Mouse (Mus musculus) cerebellum, postnatal 4 days (tissue): ENCODE measurements around the gene Akap7.
"Not testable (repeated sequence)": the region's sequence is repeated elsewhere in the genome, so short reads cannot be mapped to it uniquely, and the experiment has no call there.

Experiments used
- DNase-seq, 2 experiments: peaks; one replicate each; pipeline ENCODE4 v3.0.0; 2022; ENCODE audit warnings: low spot score in 2 of 2, mixed read lengths in 1 of 2

Gene Akap7

DNA sequence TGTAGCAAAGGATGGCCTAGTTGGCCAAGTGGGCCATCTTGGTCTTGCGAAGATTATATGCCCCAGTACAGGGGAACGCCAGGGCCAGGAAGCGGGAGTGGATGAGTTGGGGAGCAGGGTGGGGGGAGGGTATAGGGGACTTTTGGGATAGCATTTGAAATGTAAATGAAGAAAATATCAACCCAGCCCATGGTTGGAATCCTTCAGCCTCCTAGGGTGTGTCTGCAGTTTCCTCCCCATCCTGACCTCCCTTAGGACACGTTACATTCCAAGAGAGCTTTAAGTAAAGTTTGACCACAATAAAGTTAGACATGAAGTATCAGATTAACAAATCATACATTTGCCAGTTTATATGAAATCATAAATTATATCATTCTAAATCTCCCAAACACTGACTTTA, 116.5 kb downstream of the Akap7 start:
- no peak for DNase-seq

DNA sequence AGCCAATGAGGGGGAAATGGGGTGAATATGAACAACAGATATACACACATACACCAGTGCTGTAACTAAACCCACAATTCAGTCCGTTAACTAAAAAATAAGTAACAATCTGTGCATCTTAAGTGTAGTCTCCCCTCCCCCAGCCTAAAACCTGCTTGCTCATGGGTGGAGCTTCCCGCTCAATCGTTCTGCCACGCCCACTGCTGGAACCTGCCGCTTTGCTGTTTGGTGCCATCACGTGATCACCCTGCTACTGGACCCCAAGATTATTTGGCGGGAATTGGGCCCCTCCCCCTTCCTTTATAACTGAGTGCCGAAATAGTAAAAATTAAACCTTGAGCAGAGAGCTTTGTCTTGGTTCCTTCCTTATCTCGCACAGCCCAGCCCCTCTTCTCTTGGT, 121.4 kb downstream of the Akap7 start:
- not testable (repeated sequence) for DNase-seq

GRCm38 (mm10) chr10:25185691-25186090, 122.0 kb downstream of the Akap7 start:
- DNase-seq = no peak

DNA sequence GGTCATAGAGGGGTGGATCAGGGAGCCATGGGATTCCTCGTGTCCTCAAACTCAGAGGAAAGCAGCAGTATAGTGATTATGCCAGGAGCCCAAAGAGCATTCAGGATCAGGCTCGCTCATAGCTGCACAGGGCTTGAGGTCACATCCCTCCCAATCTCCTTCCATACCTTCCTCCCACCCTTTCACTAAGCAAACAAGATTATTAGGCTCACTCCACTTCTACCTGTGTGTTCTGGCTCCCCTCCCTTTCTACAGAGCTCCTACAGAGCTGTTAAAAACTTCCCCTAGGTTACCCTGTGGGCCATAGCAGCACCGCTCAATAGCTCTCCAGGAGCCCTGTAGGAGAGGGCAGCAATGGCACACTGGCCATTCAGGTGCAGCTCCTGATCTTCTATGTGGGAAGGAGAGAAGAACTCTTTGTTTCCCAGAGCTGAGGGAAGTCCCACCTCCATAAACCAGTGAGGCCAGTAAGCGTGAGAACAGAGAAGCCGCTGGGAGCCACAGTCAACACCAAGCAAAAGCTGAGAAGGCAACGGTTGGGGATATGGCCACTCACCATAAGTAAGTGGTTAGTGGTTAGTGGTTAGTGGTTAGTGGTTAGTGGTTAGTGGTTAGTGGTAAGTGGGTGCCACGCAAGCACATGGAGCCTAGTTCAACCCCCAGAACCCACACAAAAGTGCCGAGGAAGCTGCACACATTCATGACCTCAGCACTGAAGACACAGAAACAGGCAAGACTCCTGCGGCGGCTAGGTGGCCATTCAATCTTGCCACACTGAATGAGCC, 122.7 kb downstream of the Akap7 start:
- no peak for DNase-seq

DNA sequence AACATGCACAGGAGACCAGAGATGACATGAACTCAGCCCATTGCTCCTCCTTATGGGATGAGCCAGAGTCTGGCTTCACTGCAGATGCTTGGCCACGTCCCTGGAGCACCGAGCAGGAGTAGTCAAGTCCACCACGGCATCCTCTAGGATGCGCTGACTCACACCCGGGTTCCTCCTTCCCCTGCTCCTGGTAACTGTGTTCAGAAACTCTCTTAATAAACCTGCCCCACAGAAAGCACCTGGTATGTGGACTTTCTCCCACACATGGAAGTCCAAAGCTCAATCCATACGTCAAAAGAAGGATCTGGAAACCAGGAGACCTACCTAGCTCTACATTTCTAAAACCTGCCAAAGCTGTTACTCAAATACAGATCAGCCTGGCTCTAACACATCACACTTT, 124.4 kb downstream of the Akap7 start:
- DNase-seq = no peak

GRCm38 (mm10) chr10:25179030-25179429, 128.6 kb downstream of the Akap7 start:
- no peak for DNase-seq

GRCm38 (mm10) chr10:25177270-25177669, 130.4 kb downstream of the Akap7 start:
- DNase-seq = no peak

GRCm38 (mm10) chr10:25174872-25175271, 132.8 kb downstream of the Akap7 start:
- DNase-seq = no peak

GRCm38 (mm10) chr10:25167365-25168194, 140.1 kb downstream of the Akap7 start:
- no peak for DNase-seq

DNA sequence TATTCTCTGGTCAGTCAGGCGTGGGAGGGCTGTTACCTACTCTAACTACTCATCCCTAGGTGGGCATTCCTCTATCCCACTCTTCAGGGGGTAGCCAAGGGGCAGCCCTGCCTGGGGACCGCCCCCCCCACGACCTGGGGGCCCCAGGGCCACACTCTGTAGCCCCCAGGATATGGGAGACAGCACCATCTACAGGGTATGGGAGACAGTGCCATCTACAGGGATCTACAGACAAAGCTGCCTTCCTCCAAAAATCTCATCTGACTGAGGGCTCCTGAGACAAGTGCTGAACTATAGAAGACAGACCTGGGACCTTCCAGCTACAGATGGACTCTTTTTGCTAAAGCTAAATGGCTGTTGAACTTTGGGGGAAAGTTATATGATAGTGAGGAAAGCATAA, 144.2 kb downstream of the Akap7 start:
- DNase-seq = not testable (repeated sequence)

DNA sequence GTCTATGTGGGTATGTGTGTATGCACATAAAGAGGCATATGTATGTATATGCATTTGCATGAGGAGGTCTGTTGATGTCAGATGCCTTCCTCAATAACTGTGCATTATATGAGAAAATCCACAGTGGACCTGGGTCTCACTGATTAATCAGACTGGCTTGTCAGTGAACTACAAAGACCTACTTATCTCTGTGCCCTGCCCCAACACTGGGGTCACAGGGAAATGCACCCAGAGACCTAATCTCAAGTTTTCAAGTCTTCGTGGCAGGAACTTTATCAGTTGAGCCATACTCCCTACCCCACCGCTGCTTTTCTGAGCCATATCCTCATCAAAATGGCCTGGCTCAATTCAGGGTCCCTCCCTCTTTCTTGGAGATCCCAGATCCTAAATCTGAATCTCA, 146.0 kb downstream of the Akap7 start:
- DNase-seq = no peak

- no peak for DNase-seq
These were observed 149.0 kb downstream of the Akap7 start for GRCm38 (mm10) chr10:25158651-25159050.

- DNase-seq = no peak
These were observed 150.3 kb downstream of the Akap7 start for GRCm38 (mm10) chr10:25157339-25157738.

DNA sequence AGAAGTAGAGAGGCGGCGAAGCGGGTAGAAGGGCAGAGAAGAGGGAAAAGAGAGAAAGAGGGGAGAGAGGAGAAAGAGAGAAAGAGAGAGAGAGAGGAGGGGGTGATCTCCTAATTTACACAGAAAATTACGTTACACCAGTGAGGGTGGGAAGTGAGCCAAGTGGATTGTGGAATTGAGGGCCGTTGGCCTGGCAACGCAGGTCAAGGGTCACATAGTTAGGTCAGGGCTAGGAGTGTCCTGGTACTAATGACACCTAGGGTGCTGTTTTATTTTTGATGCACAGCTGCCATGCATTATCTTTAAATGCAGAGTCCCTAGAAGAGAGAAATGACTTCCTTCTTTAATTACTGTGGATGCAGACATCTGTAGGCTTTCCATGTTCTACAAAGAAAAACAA, 153.4 kb downstream of the Akap7 start:
- DNase-seq = no peak

DNA sequence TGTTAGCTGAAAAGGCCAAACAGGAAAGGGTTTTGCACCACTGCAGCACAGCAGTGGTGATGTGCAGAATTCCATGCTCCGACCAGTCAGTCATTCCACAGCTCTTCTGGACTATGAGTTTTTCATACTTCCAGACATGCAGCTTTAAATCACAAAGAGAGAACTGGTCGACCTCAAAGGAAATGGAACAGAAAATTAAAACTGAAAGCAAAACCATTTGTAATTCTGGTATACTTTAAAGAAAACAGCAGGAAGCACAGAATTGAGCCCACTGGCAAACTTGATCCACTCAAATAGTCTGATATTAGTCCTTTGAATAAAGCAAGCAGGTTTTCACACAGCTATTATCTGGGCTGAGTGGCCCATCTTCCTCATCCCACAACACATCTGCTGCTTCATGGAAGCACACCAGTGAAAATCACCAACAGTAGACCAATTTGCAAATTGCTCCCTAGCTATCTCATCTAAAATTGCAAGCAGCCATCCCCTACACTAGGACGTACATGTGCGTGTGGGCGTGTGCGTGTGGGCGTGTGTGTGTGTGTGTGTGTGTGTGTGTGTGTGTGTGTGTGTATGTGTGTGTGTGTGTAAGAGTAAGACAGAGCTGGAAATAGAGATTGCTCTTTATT, 156.4 kb downstream of the Akap7 start:
- DNase-seq = no peak

DNA sequence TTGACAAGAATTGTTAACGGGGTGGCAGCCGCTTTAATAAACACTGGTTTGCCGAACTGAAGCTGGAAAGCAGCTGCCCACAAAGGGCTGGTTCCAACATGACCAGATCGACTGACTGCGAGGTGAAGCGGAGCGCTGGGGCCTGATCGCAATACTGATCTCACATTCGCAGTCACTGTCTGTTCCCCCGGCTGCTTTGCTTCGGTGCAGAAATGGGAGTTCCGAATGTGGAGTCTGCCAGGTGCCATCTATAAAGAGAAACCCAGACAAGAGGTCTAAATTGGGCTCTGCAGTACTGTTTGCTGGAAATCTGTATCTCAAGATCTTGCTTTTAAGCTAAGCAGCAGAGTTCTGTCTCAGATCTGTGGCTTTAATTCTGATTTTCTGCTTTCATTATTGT, 161.8 kb downstream of the Akap7 start:
- no peak for DNase-seq

DNA sequence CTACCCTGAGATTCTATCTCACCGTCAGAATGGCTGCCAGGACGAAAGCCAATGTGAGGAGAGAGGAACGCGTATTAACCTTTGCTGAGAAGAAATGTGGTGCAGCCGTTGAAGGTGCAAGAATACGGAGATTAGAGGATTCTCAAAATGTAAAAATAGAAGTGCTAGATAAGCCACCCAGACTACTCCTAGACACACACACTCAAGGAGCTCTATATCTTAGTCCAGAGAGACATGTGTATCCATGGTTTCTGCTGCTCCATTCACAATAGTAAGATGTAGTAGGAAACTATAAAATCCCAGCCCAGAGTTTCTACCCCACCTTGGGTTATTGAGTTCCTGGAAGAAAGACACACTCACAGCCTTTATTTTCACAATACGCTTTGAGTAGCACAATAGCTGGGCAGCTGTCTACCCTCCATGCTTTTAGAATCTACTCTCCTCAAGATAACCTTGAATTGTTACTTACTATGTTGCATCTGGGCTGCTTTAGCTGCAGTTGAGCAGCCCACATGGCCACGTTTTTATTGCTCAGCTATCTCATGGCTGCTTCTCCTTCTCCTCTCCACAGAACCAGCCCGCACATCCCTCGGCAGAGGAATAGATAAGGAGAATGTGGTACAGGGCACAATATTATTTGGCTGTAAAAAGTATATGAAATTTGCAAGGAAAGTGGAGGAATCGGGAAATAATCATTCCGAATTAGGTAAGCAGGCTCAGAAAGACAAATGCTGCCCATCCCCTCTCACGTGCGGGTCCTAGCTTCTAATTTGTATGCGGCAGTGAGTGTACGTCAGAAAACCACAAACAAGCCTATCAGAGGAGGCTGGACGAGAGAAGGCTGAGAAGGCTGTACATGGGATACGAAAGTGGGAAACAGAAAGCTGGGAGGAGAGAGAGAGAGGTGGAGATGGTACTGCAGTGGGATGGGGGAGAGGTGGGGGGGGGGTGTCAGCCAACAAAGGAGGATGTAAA, 162.6 kb downstream of the Akap7 start:
- no peak for DNase-seq

GRCm38 (mm10) chr10:25141781-25142180, 165.9 kb downstream of the Akap7 start:
- no peak for DNase-seq

- peak in 1 of 2 experiments; percentile 53 for DNase-seq
These were observed 167.4 kb downstream of the Akap7 start for GRCm38 (mm10) chr10:25140155-25140755.

GRCm38 (mm10) chr10:25133581-25133980, 174.1 kb downstream of the Akap7 start:
- no peak for DNase-seq

DNA sequence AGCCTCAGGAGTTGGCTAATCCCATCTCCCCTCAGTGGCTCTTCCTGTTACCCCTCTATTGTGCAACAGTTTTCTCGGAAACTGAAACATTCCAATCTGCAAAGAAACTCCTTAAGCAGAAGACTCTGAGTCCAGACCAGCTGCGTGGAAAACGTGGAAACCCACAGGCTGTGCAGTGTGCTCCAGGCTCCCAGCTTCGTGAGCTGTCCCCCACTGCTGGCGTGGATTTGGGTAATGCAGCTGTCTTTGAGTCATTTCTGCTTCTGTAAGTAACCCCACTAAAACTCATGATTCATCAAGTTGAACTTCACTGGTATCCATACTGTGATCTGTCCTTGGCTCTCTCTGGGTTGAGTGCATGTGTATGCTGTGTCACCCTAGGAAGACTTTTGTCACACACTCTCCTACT, 179.2 kb downstream of the Akap7 start:
- no peak for DNase-seq
